Mouse (Mus musculus) 3134 (cell line): ENCODE data around the gene Sypl2.

Experiments
- DNase-seq: peaks from one replicate; pipeline ENCODE4 v3.0.0-alpha.2; 2011; ENCODE audit warnings: low spot score; ENCODE audit not compliant: insufficient read length; ENCODE audit errors: extremely low read depth

The Sypl2 gene

GRCm38 (mm10) chr3:108206731-108207375 is 19.6 kb downstream of the Sypl2 start:
- DNase-seq, result no peak

GRCm38 (mm10) chr3:108205601-108206000 is 20.8 kb downstream of the Sypl2 start:
- no peak for DNase-seq

GRCm38 (mm10) chr3:108204470-108204869 is 22.0 kb downstream of the Sypl2 start:
- DNase-seq, result no peak

- peak; percentile 41 for DNase-seq
Measured at GRCm38 (mm10) chr3:108203621-108204325, 22.7 kb downstream of the Sypl2 start.

GRCm38 (mm10) chr3:108203212-108203611 is 23.2 kb downstream of the Sypl2 start:
- DNase-seq, result no peak

- DNase-seq, result no peak
Measured at GRCm38 (mm10) chr3:108202506-108202905, 23.9 kb downstream of the Sypl2 start.

- peak; percentile 97 for DNase-seq
Measured at GRCm38 (mm10) chr3:108200329-108201323, 25.8 kb downstream of the Sypl2 start, which contains the start of gene Cyb561d1. Gene Cyb561d1, minus strand, starts transcription at chr3:108201212.

- DNase-seq, result no peak
Measured at GRCm38 (mm10) chr3:108199231-108199630, 27.2 kb downstream of the Sypl2 start.

- DNase-seq, result no peak
Measured at GRCm38 (mm10) chr3:108197066-108197497, 29.4 kb downstream of the Sypl2 start.

- no peak for DNase-seq
Measured at GRCm38 (mm10) chr3:108195941-108196590, 30.4 kb downstream of the Sypl2 start.

GRCm38 (mm10) chr3:108195287-108195686 is 31.2 kb downstream of the Sypl2 start:
- DNase-seq, result no peak

- no peak for DNase-seq
Measured at GRCm38 (mm10) chr3:108193686-108194085, 32.8 kb downstream of the Sypl2 start.

- DNase-seq, result no peak
Measured at GRCm38 (mm10) chr3:108189897-108190296, 36.6 kb downstream of the Sypl2 start.

GRCm38 (mm10) chr3:108188716-108189490 is 37.5 kb downstream of the Sypl2 start:
- no peak for DNase-seq

- no peak for DNase-seq
Measured at GRCm38 (mm10) chr3:108187111-108187795, 39.2 kb downstream of the Sypl2 start.

- DNase-seq, result peak; percentile 63
Measured at GRCm38 (mm10) chr3:108186098-108187047, 40.1 kb downstream of the Sypl2 start, which contains the start of gene Amigo1. Gene Amigo1, plus strand, starts transcription at chr3:108186335.

- no peak for DNase-seq
Measured at GRCm38 (mm10) chr3:108185460-108186097, 40.9 kb downstream of the Sypl2 start.
